ENCODE assay signal across 8 mouse cellular contexts in the genomic region with DNA sequence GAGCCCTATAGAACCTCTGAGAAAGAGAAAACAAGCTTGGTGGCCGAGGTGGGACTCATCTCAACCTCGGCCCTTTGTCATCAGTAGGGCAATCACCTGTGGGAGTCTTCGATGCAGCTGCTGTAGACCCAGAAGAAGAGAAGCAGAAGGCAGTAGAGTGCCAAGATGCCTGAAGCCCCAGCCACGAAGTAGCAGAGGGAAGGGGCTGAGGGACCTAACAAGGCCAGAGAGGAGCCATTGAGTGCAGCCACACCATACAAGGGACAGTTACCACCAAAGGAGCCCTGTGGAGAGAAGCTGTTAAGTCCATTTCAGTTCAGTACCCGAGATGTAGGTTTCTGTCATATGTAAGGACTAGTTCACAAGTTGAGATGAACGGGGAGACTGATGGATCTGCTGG. TPM values are rescaled to one million over a fixed set of nuclear protein-coding genes. Genes with fewer than 3 reads are reported as not detected.
DNase-seq lines count a peak whose midpoint lies in the region; ATAC-seq and TF ChIP-seq lines count a peak whose summit lies in the region.

No protein-coding gene starts in this region.

- 0 out of 2 replicates have a peak overlapping the region, but pooled peaks have one; percentile 27 for H3K27ac ChIP-seq in spleen, adult 2 months (ENCODE audit: insufficient read depth, low read length)
- H3K27ac ChIP-seq in limb, embryonic 13.5 days, result peak overlapping the region; percentile 98; the same call in 1 of the 2 replicates
- peak overlapping the region; percentile 98 for H3K27ac ChIP-seq in stomach, postnatal 0 days (replicated peaks)

- H3K9ac ChIP-seq in limb, embryonic 13.5 days, result peak overlapping the region; percentile 93
- H3K9ac ChIP-seq in stomach, postnatal 0 days (ENCODE audit: low read length), result peak overlapping the region; percentile 95; the same call in 1 of the 2 replicates

- H3K4me2 ChIP-seq in limb, embryonic 13.5 days (replicated peaks), result peak overlapping the region; percentile 95
- peak overlapping the region; percentile 98 for H3K4me2 ChIP-seq in stomach, postnatal 0 days (replicated peaks; ENCODE audit: low read depth)

- DNase-seq in cerebellum, adult 9-11 months, result peak; percentile 38
- DNase-seq in cerebellum, adult 8-10 months, result no peak
- DNase-seq in spleen, adult 2 months (ENCODE audit: low read depth in 1 of 2, low spot score in 2 of 2), result no peak
- no peak for DNase-seq in spleen, adult 18-20 months
- DNase-seq in stomach, postnatal 0 days (ENCODE audit: low spot score), result no peak
- no peak for DNase-seq in thymus, postnatal 10 days (ENCODE audit: low spot score in 2 of 2)
- no peak for DNase-seq in left cerebral cortex, adult 11 months (ENCODE audit: low spot score)

- no peak for TF ChIP-seq CTCF in spleen, adult 2 months (IDR thresholded peaks at IDR 0.05; ENCODE audit: extremely low read depth, insufficient read depth, insufficient read length, insufficient replicate concordance)
- no peak for TF ChIP-seq CTCF in stomach, postnatal 0 days (IDR thresholded peaks at IDR 0.05; ENCODE audit: low read depth)

- no peaks in the 10 kb centered on the region for H3K27me3 ChIP-seq in spleen, adult 2 months (ENCODE audit: control insufficient read depth, insufficient read depth, low read length)
- H3K27me3 ChIP-seq in limb, embryonic 13.5 days, result no peaks in the 10 kb centered on the region
- no peaks in the 10 kb centered on the region for H3K27me3 ChIP-seq in stomach, postnatal 0 days (ENCODE audit: control insufficient read depth, insufficient read depth, low read length)

- WGBS in spleen, adult 2 months, result 31% methylated on average over 6 of the region's 6 CpGs
- 55% methylated on average over 6 of the region's 6 CpGs for WGBS in limb, embryonic 13.5 days
- 38% methylated on average over 6 of the region's 6 CpGs for WGBS in stomach, postnatal 0 days

- no peak for TF ChIP-seq POLR2A in spleen, adult 2 months (IDR thresholded peaks at IDR 0.05; ENCODE audit: low read depth, low read length)

- H3K36me3 ChIP-seq in spleen, adult 2 months (ENCODE audit: control insufficient read depth, insufficient read depth, low read length), result peaks cover 5% of the 10 kb centered on the region
- peaks cover 50% of the 10 kb centered on the region for H3K36me3 ChIP-seq in limb, embryonic 13.5 days
- H3K36me3 ChIP-seq in stomach, postnatal 0 days (ENCODE audit: control insufficient read depth, insufficient read depth, low read length), result peaks cover 5% of the 10 kb centered on the region

- ATAC-seq in limb, embryonic 13.5 days (ENCODE audit: low FRiP score, low read depth), result no peak
- ATAC-seq in stomach, postnatal 0 days (ENCODE audit: low FRiP score, low TSS enrichment), result no peak

- peak overlapping the region; percentile 16; the same call in 1 of the 2 replicates for H3K4me3 ChIP-seq in spleen, adult 2 months (ENCODE audit: extremely low read depth, insufficient read depth, insufficient read length)
- H3K4me3 ChIP-seq in limb, embryonic 13.5 days, result peak overlapping the region; percentile 76
- H3K4me3 ChIP-seq in stomach, postnatal 0 days (ENCODE audit: low read depth, low read length), result peak overlapping the region; percentile 82

- TF ChIP-seq EP300 in stomach, postnatal 0 days (optimal IDR thresholded peaks at IDR 0.05), result no peak

- no peaks in the 10 kb centered on the region for H3K9me3 ChIP-seq in limb, embryonic 13.5 days
- no peaks in the 10 kb centered on the region for H3K9me3 ChIP-seq in stomach, postnatal 0 days (ENCODE audit: control insufficient read depth, low read length)

- peaks cover 11% of the 10 kb centered on the region; the same call in 1 of the 2 replicates for H3K4me1 ChIP-seq in spleen, adult 2 months (ENCODE audit: control insufficient read depth, insufficient read depth, insufficient read length)
- H3K4me1 ChIP-seq in limb, embryonic 13.5 days, result peaks cover 33% of the 10 kb centered on the region
- peaks cover 4% of the 10 kb centered on the region; the same call in 1 of the 2 replicates for H3K4me1 ChIP-seq in stomach, postnatal 0 days (replicated peaks; ENCODE audit: control insufficient read depth, insufficient read depth)

RNA-seq across cellular contexts. Expression of gene Tmem179b, which starts 0.9 kb away (rescaled TPM):
- polyA plus RNA-seq in spleen, adult 2 months (2012; rRNA removed), result 87.9 and 117 TPM in 2 replicates
- 62.7 and 66.2 TPM in 2 replicates for polyA plus RNA-seq in limb, embryonic 13.5 days (2015; fragmentation: Nextera tagmentation; extraction: Ambion mirVana)
- 95.2 and 98.4 TPM in 2 replicates for polyA plus RNA-seq in stomach, postnatal 0 days (2015; fragmentation: Nextera tagmentation; extraction: Ambion mirVana)

RNA-seq across cellular contexts. Expression of gene Tmem223, which starts 2.6 kb away (rescaled TPM):
- polyA plus RNA-seq in spleen, adult 2 months (2012; rRNA removed), result 86.1 and 135 TPM in 2 replicates
- polyA plus RNA-seq in limb, embryonic 13.5 days (2015; fragmentation: Nextera tagmentation; extraction: Ambion mirVana), result 211 and 232 TPM in 2 replicates
- 114 and 117 TPM in 2 replicates for polyA plus RNA-seq in stomach, postnatal 0 days (2015; fragmentation: Nextera tagmentation; extraction: Ambion mirVana)

RNA-seq across cellular contexts. Expression of gene Taf6l, which starts 12.8 kb away (rescaled TPM):
- 11.3 and 15.8 TPM in 2 replicates for polyA plus RNA-seq in spleen, adult 2 months (2012; rRNA removed)
- polyA plus RNA-seq in limb, embryonic 13.5 days (2015; fragmentation: Nextera tagmentation; extraction: Ambion mirVana), result 31.9 and 32.8 TPM in 2 replicates
- polyA plus RNA-seq in stomach, postnatal 0 days (2015; fragmentation: Nextera tagmentation; extraction: Ambion mirVana), result 9.7 and 10.5 TPM in 2 replicates

RNA-seq across cellular contexts. Expression of gene Nxf1, which starts 16.5 kb away (rescaled TPM):
- polyA plus RNA-seq in spleen, adult 2 months (2012; rRNA removed), result 80.2 and 104 TPM in 2 replicates
- polyA plus RNA-seq in limb, embryonic 13.5 days (2015; fragmentation: Nextera tagmentation; extraction: Ambion mirVana), result 214 and 217 TPM in 2 replicates
- polyA plus RNA-seq in stomach, postnatal 0 days (2015; fragmentation: Nextera tagmentation; extraction: Ambion mirVana), result 57.5 and 61.6 TPM in 2 replicates

RNA-seq across cellular contexts. Expression of gene Polr2g, which starts 25.0 kb away (rescaled TPM):
- polyA plus RNA-seq in spleen, adult 2 months (2012; rRNA removed), result 27.9 and 30.3 TPM in 2 replicates
- polyA plus RNA-seq in limb, embryonic 13.5 days (2015; fragmentation: Nextera tagmentation; extraction: Ambion mirVana), result 183 and 185 TPM in 2 replicates
- 103 and 108 TPM in 2 replicates for polyA plus RNA-seq in stomach, postnatal 0 days (2015; fragmentation: Nextera tagmentation; extraction: Ambion mirVana)

Comparison
In these comparisons a context has a peak if more than half of its experiments do, and no peak if none do; other contexts are left out.
1. H3K27ac ChIP-seq: peak in every context shown above with its lines; median percentile 98 in limb, embryonic 13.5 days; 98 in stomach, postnatal 0 days; 27 in spleen, adult 2 months.
2. H3K4me3 ChIP-seq: peak in every context shown above with its lines; median percentile 82 in stomach, postnatal 0 days; 76 in limb, embryonic 13.5 days; 16 in spleen, adult 2 months.